Mouse (Mus musculus) ES-Bruce4 (cell line): ENCODE results near the gene Cbx6.
A peak's percentile ranks its signal among the peaks of the same experiment; 100 is the strongest.

Experiments
- CTCF ChIP-seq: IDR thresholded peaks from one replicate; pipeline ENCODE4 v1.8.1; 2011; ENCODE audit warnings: low read depth, low read length
- POLR2A ChIP-seq: IDR thresholded peaks from one replicate; pipeline ENCODE4 v1.8.1; 2011; ENCODE audit warnings: low read length; ENCODE audit not compliant: insufficient read depth

GRCm38 (mm10) chr15:79774117-79775027 is 60.1 kb downstream of the Cbx6 start:
- TF ChIP-seq POLR2A, result peak; percentile 47
- TF ChIP-seq CTCF, result no peak
